Mouse (Mus musculus): ENCODE data around the gene Pi16. TPM values are rescaled to one million over a fixed set of nuclear protein-coding genes. Genes with fewer than 3 reads are reported as not detected.
"Not testable (repeated sequence)": the region's sequence is repeated elsewhere in the genome, so short reads cannot be mapped to it uniquely, and the experiment has no call there.

The Pi16 gene
- 18.4 and 22.2 TPM in 2 replicates for polyA plus RNA-seq (2012; rRNA removed)

DNA sequence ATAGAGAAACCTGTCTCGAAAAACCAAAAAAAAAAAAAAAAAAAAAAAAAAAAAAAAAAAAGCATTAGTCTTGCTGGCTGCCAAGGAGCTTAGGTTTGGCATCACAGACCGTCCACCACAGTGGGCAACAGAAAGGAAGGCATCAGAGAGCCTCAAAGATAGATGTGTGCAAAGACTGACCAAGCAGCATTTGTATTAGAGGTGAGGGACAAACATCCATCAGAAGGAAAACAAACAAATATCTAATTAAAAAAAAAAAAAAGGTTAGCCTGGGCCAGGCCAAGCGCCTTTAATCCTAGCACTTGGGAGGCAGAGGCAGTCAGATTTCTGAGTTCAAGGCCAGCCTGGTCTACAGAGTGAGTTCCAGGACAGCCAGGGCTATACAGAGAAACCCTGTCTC is at the start of gene Pi16:
Gene Pi16, plus strand, starts transcription at position 301 of the 400 bp plus-strand sequence.
- H3K27me3 ChIP-seq (replicated peaks; ENCODE audit: control insufficient read depth, insufficient read depth, low read length); H3K4me1 ChIP-seq (ENCODE audit: control insufficient read depth, insufficient read depth, low read length); H3K36me3 ChIP-seq (ENCODE audit: control insufficient read depth, insufficient read depth, low read length); DNase-seq; H3K4me3 ChIP-seq (ENCODE audit: insufficient read depth, low read depth, low read length): not testable (repeated sequence)
- WGBS = 80% methylated on average over 3 of the region's 3 CpGs
- H3K27ac ChIP-seq (ENCODE audit: insufficient read depth, low read depth, low read length) = peak within 1 kb of the TSS; percentile 88

- Histone ChIP-seq H3K27ac (ENCODE audit: insufficient read depth, low read depth, low read length) (peak overlapping the region; percentile 83; the same call in 1 of the 2 replicates), H3K27me3 (replicated peaks; ENCODE audit: control insufficient read depth, insufficient read depth, low read length) (no peaks in the 10 kb centered on the region), H3K36me3 (ENCODE audit: control insufficient read depth, insufficient read depth, low read length) (no peaks in the 10 kb centered on the region), H3K4me3 (ENCODE audit: insufficient read depth, low read depth, low read length) (peak overlapping the region; percentile 28), H3K4me1 (ENCODE audit: control insufficient read depth, insufficient read depth, low read length) (peaks cover 20% of the 10 kb centered on the region)
- WGBS = 39% methylated on average over 6 of the region's 6 CpGs
- TF ChIP-seq CTCF (conservative IDR thresholded peaks at IDR 0.05; ENCODE audit: insufficient read depth, insufficient read length, low read depth, low read length) (no peak), POLR2A (IDR thresholded peaks at IDR 0.05; ENCODE audit: low read depth, low read length) (no peak)
- DNase-seq = no peak
Observed at GRCm38 (mm10) chr17:29267931-29268681, 49.4 kb upstream of the Pi16 start.

DNA sequence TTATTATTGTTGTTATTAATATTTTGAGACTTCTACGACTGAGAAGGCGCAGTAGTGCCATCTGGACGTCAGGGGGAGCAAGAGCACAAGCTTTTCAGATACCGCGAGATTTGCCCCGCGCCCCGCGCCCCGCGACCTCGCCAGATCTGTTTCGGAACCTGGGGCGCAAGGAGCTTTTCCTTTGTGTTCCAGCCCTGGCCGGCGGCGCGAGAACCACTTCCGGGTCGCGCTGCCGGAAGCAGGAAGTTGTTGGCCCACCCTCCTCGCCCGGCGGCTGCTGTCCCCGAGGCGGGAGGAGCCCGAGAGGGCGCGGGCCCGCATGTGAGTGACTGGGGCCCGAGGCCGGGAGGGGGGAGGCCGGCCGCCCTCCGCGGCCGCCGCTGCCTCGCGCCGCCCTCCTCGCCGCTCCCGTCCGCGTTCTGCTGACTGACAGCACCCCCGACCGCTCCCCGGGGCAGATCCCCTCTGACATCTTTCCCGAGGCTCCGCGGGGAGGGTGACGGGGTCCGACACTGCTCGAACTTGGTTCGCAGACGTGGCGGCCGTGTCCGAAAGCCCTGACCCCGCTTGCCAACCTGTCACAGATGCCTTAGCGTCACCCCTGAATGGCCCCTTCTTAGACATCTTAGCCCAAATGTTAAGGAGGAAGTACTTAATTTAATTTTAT is 48.7 kb upstream of the Pi16 start, which contains the start of gene BC004004:
Gene BC004004, plus strand, starts transcription at position 107 of the 667 bp plus-strand sequence.
- under 1% methylated on average over 62 of the region's 63 CpGs for WGBS
- DNase-seq = peak; percentile 98
- H3K4me1 ChIP-seq (ENCODE audit: control insufficient read depth, insufficient read depth, low read length) = peaks cover 18% of the 10 kb centered on the region

DNA sequence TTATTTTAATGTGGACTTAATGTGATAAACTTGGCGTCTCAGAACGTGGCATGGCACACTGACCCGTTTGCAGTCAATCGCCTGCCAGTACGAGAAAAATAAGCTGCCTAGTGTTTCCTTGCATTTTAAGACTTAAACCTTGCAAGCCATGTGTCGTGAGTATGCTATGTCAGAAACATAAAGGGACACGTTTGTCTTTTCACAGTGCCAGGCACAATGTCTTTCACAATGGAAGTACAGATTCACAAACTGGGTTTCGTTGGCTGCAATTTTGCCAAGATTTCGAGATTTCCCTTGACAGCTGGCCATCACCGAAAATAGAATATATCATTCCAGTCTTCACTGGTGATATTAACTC is 48.2 kb upstream of the Pi16 start:
- H3K27me3 ChIP-seq (replicated peaks; ENCODE audit: control insufficient read depth, insufficient read depth, low read length) = no peaks in the 10 kb centered on the region
- H3K4me1 ChIP-seq (ENCODE audit: control insufficient read depth, insufficient read depth, low read length) = peaks cover 16% of the 10 kb centered on the region
- H3K27ac ChIP-seq (ENCODE audit: insufficient read depth, low read depth, low read length) = peak overlapping the region; percentile 95
- WGBS = 12% methylated on average over 10 of the region's 10 CpGs
- DNase-seq = no peak
- no peaks in the 10 kb centered on the region for H3K36me3 ChIP-seq (ENCODE audit: control insufficient read depth, insufficient read depth, low read length)
- TF ChIP-seq CTCF (conservative IDR thresholded peaks at IDR 0.05; ENCODE audit: insufficient read depth, insufficient read length, low read depth, low read length) = no peak
- no peak for TF ChIP-seq POLR2A (IDR thresholded peaks at IDR 0.05; ENCODE audit: low read depth, low read length)
- H3K4me3 ChIP-seq (ENCODE audit: insufficient read depth, low read depth, low read length) = peak overlapping the region; percentile 75

More for the DNA sequence above, 48.7 kb upstream of the Pi16 start, which contains the start of gene BC004004:
- Histone ChIP-seq H3K27me3 (replicated peaks; ENCODE audit: control insufficient read depth, insufficient read depth, low read length) (no peaks in the 10 kb centered on the region), H3K4me3 (ENCODE audit: insufficient read depth, low read depth, low read length) (peak within 1 kb of the TSS; percentile 75), H3K27ac (ENCODE audit: insufficient read depth, low read depth, low read length) (peak within 1 kb of the TSS; percentile 95), H3K36me3 (ENCODE audit: control insufficient read depth, insufficient read depth, low read length) (no peaks in the 10 kb centered on the region)
- TF ChIP-seq POLR2A (IDR thresholded peaks at IDR 0.05; ENCODE audit: low read depth, low read length) (peak; percentile 26), CTCF (conservative IDR thresholded peaks at IDR 0.05; ENCODE audit: insufficient read depth, insufficient read length, low read depth, low read length) (peak; percentile 70)

DNA sequence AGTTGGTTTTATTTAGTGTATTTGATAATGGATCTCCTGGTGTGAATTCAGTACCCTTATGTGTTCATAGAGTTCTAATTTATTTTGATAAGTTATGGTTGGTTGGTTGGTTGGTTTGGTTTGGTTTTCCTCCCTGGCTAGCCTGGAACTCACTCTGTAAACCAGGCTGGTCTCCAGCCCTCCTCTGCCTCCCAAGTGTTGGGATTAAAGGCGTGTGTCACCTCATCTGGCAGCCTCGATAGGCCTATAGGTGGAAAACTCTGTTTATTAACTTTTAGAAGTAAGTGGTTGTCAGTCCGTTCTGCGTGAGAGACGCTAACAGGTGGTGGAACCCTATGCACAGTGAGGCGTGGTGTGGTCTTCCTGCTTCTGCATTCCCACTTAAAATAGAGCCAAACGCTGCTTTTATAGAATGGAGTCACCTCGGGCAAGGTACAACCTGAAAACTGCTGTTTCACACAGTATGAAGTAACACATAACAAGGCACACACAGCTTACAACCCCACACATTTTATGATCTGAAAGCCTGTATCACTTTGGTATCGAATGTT is 47.3 kb upstream of the Pi16 start:
- no peaks in the 10 kb centered on the region for H3K36me3 ChIP-seq (ENCODE audit: control insufficient read depth, insufficient read depth, low read length)
- no peak for DNase-seq
- no peak overlapping the region for H3K4me3 ChIP-seq (ENCODE audit: insufficient read depth, low read depth, low read length)
- 73% methylated on average over 9 of the region's 9 CpGs for WGBS
- no peaks in the 10 kb centered on the region for H3K27me3 ChIP-seq (replicated peaks; ENCODE audit: control insufficient read depth, insufficient read depth, low read length)
- peak overlapping the region; percentile 73; the same call in 1 of the 2 replicates for H3K27ac ChIP-seq (ENCODE audit: insufficient read depth, low read depth, low read length)
- no peak for TF ChIP-seq POLR2A (IDR thresholded peaks at IDR 0.05; ENCODE audit: low read depth, low read length)
- TF ChIP-seq CTCF (conservative IDR thresholded peaks at IDR 0.05; ENCODE audit: insufficient read depth, insufficient read length, low read depth, low read length) = no peak
- peaks cover 13% of the 10 kb centered on the region for H3K4me1 ChIP-seq (ENCODE audit: control insufficient read depth, insufficient read depth, low read length)

DNA sequence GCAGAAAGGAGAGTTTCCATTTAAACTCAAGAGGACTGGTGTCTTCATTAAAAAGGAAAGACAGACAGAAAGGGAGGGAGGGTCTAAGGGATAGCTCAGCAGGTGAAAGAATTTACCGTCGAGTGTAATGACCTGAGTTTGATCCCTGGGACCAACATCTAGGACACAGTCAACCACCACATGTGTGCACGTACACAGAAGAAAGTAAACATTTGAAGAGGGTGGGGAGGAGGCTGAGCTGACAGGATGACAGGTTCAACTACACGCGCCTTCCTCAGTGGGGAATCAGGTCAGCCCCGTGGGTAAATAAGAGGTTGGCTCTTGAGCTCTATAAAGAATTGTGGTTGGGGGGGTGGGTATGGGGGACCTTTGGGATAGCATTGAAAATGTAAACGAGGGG is 44.3 kb upstream of the Pi16 start:
- Histone ChIP-seq H3K27me3 (replicated peaks; ENCODE audit: control insufficient read depth, insufficient read depth, low read length) (no peaks in the 10 kb centered on the region), H3K4me3 (ENCODE audit: insufficient read depth, low read depth, low read length) (no peak overlapping the region), H3K4me1 (ENCODE audit: control insufficient read depth, insufficient read depth, low read length) (peaks cover 14% of the 10 kb centered on the region), H3K36me3 (ENCODE audit: control insufficient read depth, insufficient read depth, low read length) (no peaks in the 10 kb centered on the region), H3K27ac (ENCODE audit: insufficient read depth, low read depth, low read length) (0 out of 2 replicates have a peak overlapping the region, but pooled peaks have one; percentile 26)
- no peak for DNase-seq
- 71% methylated on average over 7 of the region's 7 CpGs for WGBS
- no peak for TF ChIP-seq CTCF (conservative IDR thresholded peaks at IDR 0.05; ENCODE audit: insufficient read depth, insufficient read length, low read depth, low read length)
- no peak for TF ChIP-seq POLR2A (IDR thresholded peaks at IDR 0.05; ENCODE audit: low read depth, low read length)

- Histone ChIP-seq H3K27me3 (replicated peaks; ENCODE audit: control insufficient read depth, insufficient read depth, low read length) (no peaks in the 10 kb centered on the region), H3K36me3 (ENCODE audit: control insufficient read depth, insufficient read depth, low read length) (no peaks in the 10 kb centered on the region), H3K4me1 (ENCODE audit: control insufficient read depth, insufficient read depth, low read length) (peaks cover 14% of the 10 kb centered on the region), H3K27ac (ENCODE audit: insufficient read depth, low read depth, low read length) (peak overlapping the region; percentile 92), H3K4me3 (ENCODE audit: insufficient read depth, low read depth, low read length) (peak overlapping the region; percentile 35)
- WGBS = 17% methylated on average over 11 of the region's 11 CpGs
- TF ChIP-seq CTCF (conservative IDR thresholded peaks at IDR 0.05; ENCODE audit: insufficient read depth, insufficient read length, low read depth, low read length) = no peak
- no peak for TF ChIP-seq POLR2A (IDR thresholded peaks at IDR 0.05; ENCODE audit: low read depth, low read length)
- peak; percentile 97 for DNase-seq
Observed at GRCm38 (mm10) chr17:29273889-29274288, 43.6 kb upstream of the Pi16 start.
